Mouse (Mus musculus): ENCODE measurements at regions not wholly inside any gene's neighbourhood (a gene's known extent, or its start where the extent isn't known, plus 50 kb on each side); places are given as distances from the start of the nearest gene placed in this dataset.

- peak; percentile 7 for DNase-seq
Observed at GRCm38 (mm10) chr1:109081337-109081736, 900.9 kb upstream of the Cdh7 start.

GRCm38 (mm10) chr1:109086110-109086509 is 896.1 kb upstream of the Cdh7 start:
- DNase-seq, result no peak

DNA sequence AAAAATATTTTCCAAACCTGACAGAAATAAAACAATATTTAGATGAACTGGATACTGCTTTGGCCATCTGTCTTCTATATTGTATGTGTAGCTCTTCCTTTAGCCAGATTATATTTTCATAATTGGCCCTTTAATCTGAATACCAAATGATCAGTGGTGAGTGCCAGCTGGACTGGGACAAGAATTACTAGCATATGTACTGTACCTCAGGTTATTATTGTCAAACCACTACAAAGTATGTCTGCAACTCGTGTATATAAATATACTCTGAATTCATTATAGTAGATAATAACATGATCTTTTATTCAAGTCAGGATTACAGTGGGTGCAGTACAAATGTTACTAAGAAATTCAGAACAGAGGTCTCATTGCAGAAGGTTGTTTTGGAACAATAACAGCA is 877.2 kb upstream of the Cdh7 start:
- no peak for DNase-seq
